Mouse (Mus musculus) adrenal gland, adult 18-20 months (tissue): ENCODE results near the gene Zfp280c. TPM values are rescaled to one million over a fixed set of nuclear protein-coding genes. Genes with fewer than 3 reads are reported as not detected.

ENCODE experiments used
- DNase-seq, 2 experiments: peaks; one replicate each; pipeline ENCODE4 v3.0.0; 2021 to 2022; ENCODE audit warnings: low spot score in 2 of 2
- long read RNA-seq, 2 experiments: library from polyadenylated mRNA; stranded (forward); transcript quantifications; one replicate each; pipeline ENCODE4 v2.0.0; 2021
- total RNA-seq, 2 experiments: library from RNA; stranded (reverse); gene quantifications; 1 replicate in 1 of 2; 2 replicates in 1 of 2; pipeline ENCODE4 v1.2.3; 2021

Zfp280c gene
- 10 to 100 TPM in 1 of 2 experiments, 1 to 10 TPM in 1; 7.9 to 10.3 TPM for total RNA-seq
- long read RNA-seq, experiment 1, partial matches to known transcripts: 1 of 2 reads
- long read RNA-seq, experiment 1, other reads (novel, unspliced or antisense): 1 of 2 reads
- long read RNA-seq, experiment 2, partial matches to known transcripts: 2 of 3 reads
- long read RNA-seq, experiment 2, other reads (novel, unspliced or antisense): 1 of 3 reads

DNA sequence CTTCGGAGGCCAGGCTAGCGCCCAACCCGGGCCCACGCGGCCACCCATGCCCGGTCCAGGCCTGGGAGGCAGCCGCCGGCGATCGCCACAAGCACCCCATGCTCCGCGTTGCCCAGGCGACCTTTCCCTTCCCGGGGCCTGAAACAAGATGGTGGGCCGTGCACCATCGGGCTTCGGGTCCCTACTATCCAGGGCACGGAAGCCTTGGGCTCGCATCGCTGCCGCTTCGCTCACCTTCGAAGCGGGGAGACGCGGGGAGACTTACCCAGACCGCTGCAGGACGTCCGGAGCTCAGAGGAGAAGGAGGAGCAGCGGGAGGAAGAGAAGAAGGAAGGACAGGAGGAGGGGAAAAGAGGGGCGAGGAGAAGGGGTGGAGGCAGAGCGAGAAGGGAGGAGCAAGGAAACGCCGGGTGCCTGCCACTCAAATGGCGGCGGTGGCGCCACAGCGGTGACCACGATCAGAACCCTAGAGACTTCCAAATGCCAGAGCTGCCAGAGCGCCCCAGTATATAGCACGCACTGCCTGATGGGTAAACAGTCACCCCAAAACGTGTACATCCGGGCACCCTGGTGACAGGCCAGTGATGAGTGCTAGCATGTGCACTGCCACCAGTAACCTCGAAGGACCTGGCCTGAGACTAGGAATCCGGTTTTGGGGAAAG, at the start of gene Zfp280c:
Gene Zfp280c, minus strand, starts transcription at position 406 of the 662 bp plus-strand sequence.
- peak; percentile 53 to 56 for DNase-seq

DNA sequence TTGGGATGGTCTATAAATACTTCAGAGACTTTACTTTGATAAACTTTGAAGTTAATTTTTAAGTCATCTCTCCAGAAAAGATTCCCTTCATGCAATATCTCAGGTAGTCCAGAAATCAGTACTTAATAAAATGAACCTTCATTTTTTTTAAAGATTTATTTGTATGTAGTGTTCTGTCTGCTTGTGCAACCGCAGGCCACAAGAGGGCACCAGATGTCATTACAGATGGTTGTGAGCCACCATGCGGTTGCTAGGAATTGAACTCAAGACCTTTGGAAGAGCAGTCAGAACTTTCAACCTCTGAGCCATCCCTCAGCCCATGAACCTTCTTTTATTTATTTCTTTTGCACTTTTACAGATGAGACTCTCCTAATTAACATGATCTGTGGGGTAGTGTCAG, 42.7 kb upstream of the Zfp280c start:
- no peak for DNase-seq

DNA sequence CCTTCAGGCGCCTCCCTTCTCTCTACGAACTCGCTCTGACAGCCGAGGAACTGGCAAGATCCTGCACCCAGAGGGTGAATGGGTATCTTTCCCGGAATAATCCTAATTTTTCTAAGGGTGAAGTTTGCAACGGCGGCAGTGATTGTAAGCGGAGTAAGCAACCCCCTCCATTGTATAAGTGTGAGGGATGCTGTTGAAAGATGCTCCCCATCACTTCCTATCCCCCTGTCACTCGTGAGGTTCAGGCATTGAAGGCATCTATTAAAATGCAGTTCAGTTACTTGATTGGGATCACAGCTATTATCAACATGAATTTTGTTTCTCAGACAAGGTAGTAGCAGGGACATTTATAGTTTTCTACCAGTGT, 29.7 kb upstream of the Zfp280c start:
- DNase-seq: no peak

DNA sequence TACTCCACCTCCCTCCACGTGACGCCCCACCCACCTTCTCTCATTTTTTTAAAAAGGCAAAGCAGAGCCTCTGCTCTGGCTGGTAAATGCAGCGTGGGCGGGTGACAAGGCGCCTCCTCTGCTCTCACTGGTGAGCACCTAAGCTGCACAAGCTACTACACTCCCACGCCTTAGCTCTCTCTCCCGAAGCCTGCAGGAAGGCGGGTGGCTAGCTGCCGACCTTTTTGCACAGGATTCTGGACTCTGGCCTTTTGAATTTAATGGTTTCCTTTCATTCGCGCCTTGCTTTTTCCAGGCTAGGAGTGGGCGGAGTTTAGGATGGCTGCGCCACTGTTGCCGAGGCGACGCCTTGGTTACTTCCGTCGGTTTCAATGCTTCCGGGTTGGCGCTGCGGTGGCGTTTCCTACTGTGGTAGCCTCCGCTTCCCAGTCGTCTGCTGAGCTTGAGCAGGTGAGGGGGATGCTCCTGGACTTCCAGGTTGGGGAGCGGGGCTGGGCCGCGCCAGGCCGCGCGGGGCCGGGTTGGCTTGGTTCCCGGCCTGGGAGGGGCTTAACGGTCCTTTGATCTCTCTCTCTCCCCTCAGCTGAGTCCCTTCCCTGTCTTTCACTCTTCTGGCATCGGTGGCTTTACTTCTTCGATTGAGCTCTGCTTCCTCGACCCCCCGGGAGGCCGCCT, 29.2 kb upstream of the Zfp280c start, which contains the start of gene Slc25a14:
Gene Slc25a14, plus strand, starts transcription at position 35 of the 675 bp plus-strand sequence.
- DNase-seq: peak; percentile 56 to 62

DNA sequence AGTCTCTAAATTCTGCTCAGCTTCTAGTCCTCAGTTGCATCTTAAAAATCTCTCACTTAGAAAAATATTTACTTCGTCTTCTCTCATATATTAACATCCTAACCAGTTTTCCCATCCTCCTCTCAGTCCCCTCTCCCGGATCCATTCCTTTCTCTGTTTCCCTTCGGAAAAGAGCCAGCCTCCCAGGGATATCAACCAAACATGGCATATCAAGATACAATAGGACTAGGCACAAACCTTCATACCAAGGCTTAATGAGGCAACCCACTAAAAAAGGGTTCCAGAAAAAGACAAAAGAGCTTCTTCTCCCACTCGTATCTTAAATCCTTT, 28.7 kb upstream of the Zfp280c start:
- no peak for DNase-seq

DNA sequence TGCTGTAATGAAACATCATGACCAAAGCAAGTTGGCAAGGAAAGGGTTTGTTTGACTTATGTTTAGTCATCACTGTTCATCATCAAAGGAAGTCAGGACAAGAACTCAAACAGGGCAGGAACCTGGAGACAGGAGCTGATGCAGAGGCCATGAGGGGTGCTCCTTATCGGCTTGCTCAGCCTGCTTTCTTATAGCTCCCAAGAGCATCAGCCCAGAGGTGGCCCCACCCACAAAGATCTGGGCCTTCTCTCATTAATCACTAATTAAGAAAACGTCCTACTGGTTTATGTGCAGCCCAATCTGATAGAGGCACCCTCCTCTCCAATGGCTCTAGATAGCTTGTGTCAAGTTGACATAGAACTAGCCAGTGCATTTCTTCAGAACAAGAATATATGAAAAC, 10.6 kb upstream of the Zfp280c start:
- no peak for DNase-seq

DNA sequence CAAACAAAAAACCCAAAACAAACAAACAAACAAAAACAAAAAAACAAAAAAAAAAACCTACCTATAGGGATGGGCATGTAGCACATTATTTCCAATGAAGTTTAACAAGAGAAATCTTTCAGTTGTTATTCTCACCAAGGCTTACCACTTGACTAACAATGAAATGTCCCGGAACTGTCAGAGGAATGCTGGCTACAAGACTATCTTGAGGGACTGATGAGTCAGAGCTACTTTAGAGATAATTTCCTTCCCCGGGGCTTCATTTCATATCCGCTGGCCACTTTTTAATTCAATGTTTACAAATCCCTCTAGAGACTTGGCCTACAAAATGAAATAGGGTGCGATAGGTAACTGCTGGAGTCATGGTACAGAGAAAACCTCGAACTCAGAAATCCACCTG, 2.6 kb upstream of the Zfp280c start:
- DNase-seq: no peak

DNA sequence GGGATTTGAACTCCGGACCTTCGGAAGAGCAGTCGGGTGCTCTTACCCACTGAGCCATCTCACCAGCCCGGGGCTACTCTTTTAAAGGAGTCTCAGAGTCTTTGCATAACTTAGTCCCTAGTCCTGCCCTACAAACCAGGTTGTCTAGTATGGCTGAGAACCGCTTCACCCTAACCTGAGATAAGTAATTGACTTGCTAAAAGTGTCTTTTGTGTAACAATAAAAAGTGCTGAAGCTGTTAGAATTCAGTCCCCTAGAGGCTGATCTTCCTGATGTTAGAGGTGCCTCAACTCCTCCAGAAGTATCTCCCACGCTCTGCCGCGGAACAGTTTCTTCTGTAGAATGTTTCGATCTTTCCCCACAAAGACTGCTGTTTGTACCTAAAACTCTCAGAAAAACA, 1.7 kb upstream of the Zfp280c start:
- DNase-seq: no peak

DNA sequence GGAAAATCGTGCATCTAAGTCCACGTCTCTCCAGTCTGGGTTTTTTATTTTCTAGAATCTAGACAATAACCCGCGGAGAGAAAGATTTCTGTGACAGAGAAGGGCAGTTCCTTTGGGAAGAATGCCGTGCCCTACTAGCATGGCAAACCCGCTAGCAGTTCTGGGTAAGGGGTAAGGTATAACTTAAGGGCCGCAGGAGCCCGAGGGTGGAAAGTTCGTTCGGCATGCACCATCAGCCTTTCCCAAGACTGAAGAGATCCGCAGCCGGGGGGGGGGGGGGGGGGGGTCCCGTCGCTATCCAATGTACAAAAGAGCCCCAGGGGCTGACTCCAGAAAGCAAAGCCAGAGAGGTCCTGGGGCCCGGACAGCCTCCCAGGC, 594 bp downstream of the Zfp280c start:
- peak in 1 of 2 experiments; percentile 3 for DNase-seq

DNA sequence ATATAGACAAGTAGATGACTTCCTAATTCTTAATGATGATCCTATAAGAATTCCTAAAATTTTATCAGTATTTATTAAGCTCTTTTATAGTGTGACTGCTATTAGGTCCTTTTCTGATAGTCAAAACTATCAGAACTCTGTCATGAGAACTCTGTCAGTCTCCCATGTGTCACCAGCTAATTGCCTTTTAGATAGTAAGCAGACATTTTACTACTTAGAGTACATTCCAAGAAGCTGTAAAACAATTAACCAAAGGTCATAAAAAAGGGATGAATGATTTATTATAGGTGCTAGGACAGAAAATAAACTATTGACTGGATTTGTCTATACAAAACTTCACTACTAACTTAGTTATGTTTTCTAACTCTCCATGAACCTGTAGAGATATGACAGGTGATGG, 11.0 kb downstream of the Zfp280c start:
- DNase-seq: no peak

DNA sequence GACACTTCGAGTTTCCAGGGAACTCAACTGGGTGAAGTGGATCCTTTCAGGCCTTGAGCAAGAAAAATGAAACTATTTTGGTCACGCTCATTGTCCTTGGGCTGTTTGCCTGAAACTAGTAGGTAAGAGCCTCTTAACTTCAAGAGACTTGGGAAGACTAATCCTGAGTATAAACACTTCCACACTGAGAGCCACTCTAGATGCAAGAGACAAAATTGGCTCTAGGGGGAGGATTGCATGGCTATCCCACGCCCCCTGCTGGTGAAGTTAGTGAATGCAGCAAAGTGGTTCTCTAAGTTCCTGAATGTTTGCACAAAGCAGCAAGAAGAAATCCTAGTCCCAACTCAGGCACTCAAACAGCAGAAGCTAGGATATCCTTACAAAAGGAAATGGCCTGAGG, 62.1 kb downstream of the Zfp280c start:
- peak; percentile 71 to 79 for DNase-seq

DNA sequence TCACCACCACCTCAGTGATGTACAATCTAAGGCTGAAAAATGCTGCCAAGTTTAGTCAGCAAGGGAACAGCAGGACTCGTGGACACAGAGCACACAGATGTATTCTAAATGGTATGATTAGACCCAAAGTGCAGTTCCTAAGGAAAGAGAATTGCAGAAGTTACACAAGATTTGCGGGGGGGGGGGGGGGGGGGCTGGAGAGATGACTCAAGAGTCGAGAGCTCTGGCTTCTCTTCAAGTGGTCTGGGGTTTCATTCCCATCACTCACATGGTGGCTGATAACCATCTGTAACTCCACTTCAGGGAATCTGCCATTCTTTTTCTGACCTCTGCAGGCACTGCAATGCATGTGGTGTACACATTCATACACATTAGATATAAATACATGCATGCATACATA, 67.9 kb downstream of the Zfp280c start:
- no peak for DNase-seq

DNA sequence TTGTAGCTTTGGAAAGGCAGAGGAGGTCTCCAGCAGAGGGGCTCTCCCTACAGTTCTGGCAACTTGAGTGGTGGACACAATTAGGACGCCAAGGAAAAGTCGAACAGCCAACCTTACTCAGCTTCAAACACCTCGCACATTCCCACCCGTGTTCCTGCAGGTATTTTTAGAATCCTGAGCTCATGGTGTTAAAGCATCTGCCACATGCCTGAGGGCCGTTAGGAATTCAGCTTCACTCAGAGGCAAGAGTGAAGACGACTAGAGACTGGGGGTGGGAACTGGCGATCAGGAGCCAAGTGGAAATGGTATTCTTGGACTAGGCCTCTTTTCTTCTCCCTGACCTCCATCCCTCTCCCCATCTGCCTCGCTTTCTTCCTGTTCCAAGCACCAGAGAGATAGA, 68.4 kb downstream of the Zfp280c start:
- no peak for DNase-seq

DNA sequence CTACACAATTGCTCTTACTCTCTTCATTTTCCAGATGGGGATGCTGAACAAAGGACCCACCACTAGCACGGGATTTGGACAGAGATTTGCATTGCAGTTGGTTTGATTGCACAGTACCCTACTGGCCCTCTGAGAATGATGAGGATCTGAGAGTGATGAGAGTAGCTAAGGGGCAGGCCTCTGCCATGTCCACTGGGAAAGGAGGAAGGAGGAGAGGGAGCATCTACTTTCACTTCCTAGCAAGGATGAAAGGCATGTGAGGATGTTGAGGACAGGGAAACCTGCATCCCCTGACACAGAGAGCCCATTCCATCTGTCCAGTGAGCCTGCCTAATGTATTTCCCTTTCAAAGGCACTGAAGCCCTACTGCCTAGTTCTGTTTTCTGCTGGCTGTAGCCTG, 69.0 kb downstream of the Zfp280c start:
- no peak for DNase-seq

DNA sequence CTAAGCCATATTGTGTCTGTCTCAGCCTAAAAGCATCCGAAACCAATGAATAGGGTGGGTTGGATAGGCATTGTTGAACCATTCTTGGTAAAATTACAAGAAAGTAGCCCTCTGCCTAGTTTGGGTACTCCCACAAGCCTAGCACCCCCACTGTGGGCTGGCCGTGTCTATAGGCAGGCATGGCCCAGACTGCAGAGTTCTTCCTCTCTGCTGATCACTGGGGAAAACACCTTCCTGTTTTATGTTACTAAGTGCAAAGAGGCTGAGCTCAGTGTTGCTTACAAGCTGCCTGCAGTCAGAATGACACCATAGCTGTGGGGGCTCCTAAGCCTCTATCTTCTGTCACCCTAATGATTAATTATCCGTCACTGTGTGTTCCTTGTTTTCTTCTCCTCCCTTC, 70.8 kb downstream of the Zfp280c start:
- no peak for DNase-seq

DNA sequence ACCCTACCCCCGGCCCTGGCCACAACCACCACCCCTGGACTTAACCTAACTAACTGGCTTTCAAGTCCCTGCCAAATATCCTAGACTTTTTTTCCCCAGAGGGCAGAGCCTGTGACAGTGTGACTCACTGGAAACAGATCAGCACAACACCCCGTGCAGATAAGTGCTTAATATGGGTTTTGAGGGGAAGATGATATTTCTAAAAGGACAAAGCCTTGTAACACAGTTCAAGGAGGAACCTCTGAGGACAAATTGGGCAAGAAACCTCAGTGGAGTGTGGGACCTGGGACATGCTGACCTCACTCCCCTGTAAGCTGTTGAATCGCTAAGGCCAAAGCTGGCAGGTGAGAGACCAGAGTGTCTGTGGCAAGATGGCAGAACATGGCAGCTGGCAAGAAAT, 72.7 kb downstream of the Zfp280c start:
- DNase-seq: no peak

DNA sequence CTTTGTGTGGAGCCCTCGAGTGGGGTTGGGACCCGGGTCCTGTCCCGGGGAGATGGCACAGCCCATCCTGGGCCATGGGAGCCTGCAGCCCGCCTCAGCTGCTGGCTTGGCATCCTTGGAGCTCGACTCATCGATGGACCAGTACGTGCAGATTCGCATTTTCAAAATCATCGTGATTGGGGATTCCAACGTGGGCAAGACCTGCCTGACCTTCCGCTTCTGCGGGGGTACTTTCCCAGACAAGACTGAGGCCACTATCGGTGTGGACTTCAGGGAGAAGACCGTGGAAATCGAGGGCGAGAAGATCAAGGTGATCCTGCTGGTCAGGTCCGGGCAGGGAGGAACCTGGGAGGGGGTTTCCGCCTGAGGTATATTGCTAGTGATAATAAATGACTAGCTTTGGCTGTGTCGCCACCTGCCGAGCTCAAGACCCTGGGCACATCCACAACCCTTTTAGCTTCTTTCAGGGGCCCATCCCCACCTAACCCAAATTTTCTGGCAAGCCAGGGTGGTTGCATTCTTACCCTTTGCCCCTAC, 74.7 kb downstream of the Zfp280c start:
- DNase-seq: no peak

DNA sequence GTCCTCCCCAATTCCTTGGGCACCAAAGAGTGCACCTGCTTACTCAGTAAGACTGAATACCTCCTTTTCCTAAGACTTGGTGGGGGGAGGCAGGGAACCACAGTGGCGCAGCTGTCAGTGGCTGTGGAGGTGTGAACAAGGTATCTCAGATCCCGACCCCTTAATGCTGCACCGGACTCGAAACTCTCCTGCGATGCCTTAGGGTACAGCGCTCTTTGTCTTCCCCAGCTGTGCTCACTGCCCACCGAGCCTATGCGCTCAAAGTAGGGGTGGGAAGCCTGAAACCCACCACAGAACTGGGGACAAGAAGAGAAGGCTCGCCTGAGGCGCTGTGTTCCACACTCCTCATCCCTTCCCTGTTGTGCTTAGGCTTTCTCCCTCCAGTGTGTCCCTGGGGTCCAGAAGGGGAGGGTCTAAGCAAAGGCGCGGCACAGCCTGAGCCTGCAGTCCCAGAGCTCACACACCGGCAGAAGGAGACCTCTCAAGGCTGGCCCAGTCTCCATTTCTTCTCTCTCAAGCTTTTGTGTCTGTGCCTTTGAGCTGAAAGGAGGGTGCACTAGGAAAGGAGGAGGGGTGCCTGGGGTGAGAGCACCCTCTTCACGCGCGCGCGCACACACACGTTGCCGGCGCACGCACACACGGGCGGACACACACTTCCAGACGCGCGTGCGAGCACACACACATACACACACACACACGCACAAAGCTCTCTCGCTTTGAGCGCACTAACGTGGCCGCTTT, 75.3 kb downstream of the Zfp280c start, which contains the start of gene Rab33a:
Gene Rab33a, plus strand, starts transcription at position 478 of the 741 bp plus-strand sequence.
- peak in 1 of 2 experiments; percentile 26 for DNase-seq

DNA sequence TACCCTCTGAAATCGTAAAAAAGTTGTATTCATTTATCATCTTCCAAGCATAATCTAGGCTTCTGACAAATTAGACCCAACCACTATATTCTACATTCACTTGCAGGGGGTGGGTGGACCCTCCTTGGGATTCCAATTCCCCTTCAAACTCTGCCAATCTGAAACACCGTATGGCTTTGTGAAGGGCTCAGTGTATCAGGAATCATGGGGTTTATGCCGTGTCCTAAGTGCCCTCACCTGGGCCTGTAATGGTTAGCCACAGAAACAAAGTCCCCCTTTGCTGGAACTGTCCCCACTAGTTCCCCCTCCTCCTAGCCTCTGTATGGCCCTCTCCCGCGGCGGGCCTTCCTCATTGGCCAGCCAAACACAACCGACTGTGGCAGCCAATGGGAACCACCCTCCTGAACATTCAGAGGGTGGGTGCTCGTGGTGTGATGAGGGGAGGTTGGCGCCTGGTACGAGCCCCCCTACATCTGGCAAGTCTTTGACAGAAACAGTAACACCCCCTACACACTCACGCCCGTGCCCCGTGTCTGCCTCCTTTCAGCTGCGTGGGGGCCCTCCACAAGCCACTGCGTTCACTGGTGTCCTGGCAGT, 76.0 kb downstream of the Zfp280c start:
- no peak for DNase-seq

DNA sequence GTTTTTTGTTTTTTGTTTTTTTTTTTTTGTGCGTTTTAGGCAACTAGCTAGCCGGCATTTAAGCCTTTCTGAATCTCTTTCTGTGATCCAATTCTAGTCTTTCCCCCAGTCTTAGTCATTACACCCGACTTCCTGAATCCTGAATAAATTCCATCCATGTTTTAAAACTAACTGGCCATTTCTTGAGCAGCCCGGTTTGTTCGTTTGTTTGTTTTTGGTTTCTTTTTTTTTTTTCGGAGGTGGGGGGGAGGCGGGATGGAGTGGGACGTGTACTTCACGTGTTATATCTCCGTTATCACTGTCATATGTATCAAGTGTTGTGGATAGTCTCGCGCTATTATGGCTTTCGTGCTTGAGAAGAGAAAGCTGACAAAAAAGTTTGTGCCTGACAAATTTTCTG, 80.5 kb downstream of the Zfp280c start:
- no peak for DNase-seq

DNA sequence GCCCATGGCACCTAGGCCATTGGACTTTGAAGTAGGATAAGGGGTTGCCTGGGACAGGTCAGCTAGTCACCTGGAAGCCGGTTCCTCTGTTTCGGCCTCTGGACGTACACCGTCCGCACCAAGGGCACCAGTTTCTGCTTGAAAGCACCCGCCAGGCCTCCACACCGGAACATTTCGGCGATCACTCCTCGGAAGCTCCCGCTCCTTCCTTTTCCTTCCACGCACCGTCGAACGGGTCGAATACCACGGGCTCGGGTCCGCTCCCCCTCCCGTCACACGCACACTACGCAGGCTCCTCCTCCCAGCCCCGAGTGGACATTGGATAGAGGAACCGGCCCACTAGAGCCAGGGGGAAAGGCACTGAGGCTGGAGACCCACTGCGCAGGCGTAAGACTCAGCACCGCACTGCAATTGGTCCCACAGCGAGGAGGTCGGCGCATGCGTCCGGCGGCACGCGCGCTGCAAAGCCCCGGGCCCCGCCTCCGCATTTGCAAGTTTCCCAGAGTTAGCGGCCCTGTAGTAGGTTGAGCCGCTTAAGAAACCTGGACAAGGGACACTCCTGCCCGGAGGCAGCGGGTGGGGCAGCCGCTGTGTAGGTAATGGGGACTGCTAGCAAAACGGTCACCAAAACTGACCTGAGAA, 81.0 kb downstream of the Zfp280c start, which contains the start of gene Aifm1:
Gene Aifm1, minus strand, starts transcription at position 398 of the 642 bp plus-strand sequence.
- DNase-seq: peak; percentile 80 to 81
